22 mouse cellular contexts compared by ENCODE assay signal in genomic region chr3:109216352-109216751, GRCm38 (mm10).
A peak's percentile ranks its signal among the peaks of the same experiment; 100 is the strongest.
DNase-seq lines count a peak whose midpoint lies in the region; ATAC-seq lines count a peak whose summit lies in the region.
"Had no signal": no experiment of that assay in that cellular context is flagged by ENCODE, and none has a peak within 500 bp of the region (broad histone marks: within the 10 kb centered on the region; RNA-seq: fewer than 3 reads in every experiment).

No protein-coding gene starts in this region.

- peak; percentile 59 for ATAC-seq in granulocyte monocyte progenitor cell, adult 5-6 weeks (replicated peaks; ENCODE audit: poor library complexity, severe bottlenecking)
- ATAC-seq in megakaryocyte progenitor cell, adult 5-6 weeks (replicated peaks; ENCODE audit: poor library complexity): 0 out of 2 replicates have a peak, but pooled peaks have one; percentile 31
- ATAC-seq: activated CD4-positive, CD25-positive, alpha-beta regulatory T cell, adult 4 months; CD4-positive, CD25-positive, alpha-beta regulatory T cell, adult 4 months; forebrain, embryonic 14.5 days; forebrain, embryonic 16.5 days; Patski had no signal

- DNase-seq in 416B (ENCODE audit: low read depth): peak; percentile 14
- DNase-seq in brain, adult 2 months (ENCODE audit: low read depth, low spot score): peak; percentile 17
- no peak for DNase-seq in layer of hippocampus, postnatal 14 days (ENCODE audit: low spot score in 2 of 2)
- no peak for DNase-seq in spleen, adult 18-20 months
- DNase-seq in kidney, adult 9 months: no peak
- DNase-seq: adrenal gland, adult 8-10 months; adrenal gland, postnatal 14 days; adrenal gland, postnatal 36 days; B cell, adult 2 months; cerebellum, adult 11 months; cerebellum, adult 18-20 months; cerebellum, adult 8-10 months; cerebellum, adult 9-11 months; cerebellum, postnatal 14 days; cerebellum, postnatal 36 days had no signal

Comparison
In these comparisons a context has a peak if more than half of its experiments do, and no peak if none do; other contexts are left out.
1. DNase-seq: peak in 416B (single experiment) and brain, adult 2 months (single experiment); none in layer of hippocampus, postnatal 14 days (0 of 2), spleen, adult 18-20 months (0 of 2) and kidney, adult 9 months (single experiment).